Mouse (Mus musculus) erythroid progenitor cell, adult 5-6 weeks (primary cell): ENCODE results near the gene Ppp1r12b. TPM values are rescaled to one million over a fixed set of nuclear protein-coding genes. Genes with fewer than 3 reads are reported as not detected.

ENCODE experiments used
- ATAC-seq: replicated peaks from 2 replicates; pipeline ENCODE4 v1.8.0; 2016; ENCODE audit warnings: moderate number of reproducible peaks, mild to moderate bottlenecking, moderate TSS enrichment, inconsistent platforms; ENCODE audit not compliant: poor library complexity, low FRiP score, severe bottlenecking
- total RNA-seq, 2 experiments: library from RNA; stranded (forward) in 1 of 2; stranded (reverse) in 1 of 2; fragments of 150-400 nt in 1 of 2; fragments of 186-747, 209-891 nt in 1 of 2; gene quantifications; 2 replicates each; pipeline versions ENCODE4 v1.2.3 to v1.2.4; 2015 to 2017; ENCODE audit warnings: low replicate concordance in 2 of 2

Gene Ppp1r12b
- 8.0 and 9.0 TPM in 2 replicates for total RNA-seq (2015; ENCODE audit: low replicate concordance)
- total RNA-seq (2017; ENCODE audit: low replicate concordance) = 17.3 and 26.2 TPM in 2 replicates

- ATAC-seq = peak; percentile 99
These were observed at the start of gene Ppp1r12b for GRCm38 (mm10) chr1:134955637-134956176. Gene Ppp1r12b (minus strand): TSS chr1:134955942.

GRCm38 (mm10) chr1:135003346-135003745 lies 47.6 kb upstream of the Ppp1r12b start:
- ATAC-seq = no peak

- no peak for ATAC-seq
These were observed 44.8 kb upstream of the Ppp1r12b start for GRCm38 (mm10) chr1:135000527-135000926.

GRCm38 (mm10) chr1:134998231-134998630 lies 42.5 kb upstream of the Ppp1r12b start:
- no peak for ATAC-seq

GRCm38 (mm10) chr1:134997568-134997967 lies 41.8 kb upstream of the Ppp1r12b start:
- ATAC-seq = no peak

- no peak for ATAC-seq
These were observed 40.7 kb upstream of the Ppp1r12b start for GRCm38 (mm10) chr1:134996471-134996870.

- no peak for ATAC-seq
These were observed 40.2 kb upstream of the Ppp1r12b start for GRCm38 (mm10) chr1:134995954-134996353.

- no peak for ATAC-seq
These were observed 39.7 kb upstream of the Ppp1r12b start for GRCm38 (mm10) chr1:134995437-134995836.

- ATAC-seq = no peak
These were observed 39.0 kb upstream of the Ppp1r12b start for GRCm38 (mm10) chr1:134994739-134995138.

- ATAC-seq = no peak
These were observed 36.4 kb upstream of the Ppp1r12b start for GRCm38 (mm10) chr1:134992046-134992645.

GRCm38 (mm10) chr1:134989372-134989771 lies 33.6 kb upstream of the Ppp1r12b start:
- ATAC-seq = no peak

GRCm38 (mm10) chr1:134987962-134988341 lies 32.2 kb upstream of the Ppp1r12b start:
- ATAC-seq = no peak

- ATAC-seq = no peak
These were observed 31.6 kb upstream of the Ppp1r12b start for GRCm38 (mm10) chr1:134987173-134987961.

GRCm38 (mm10) chr1:134972920-134973319 lies 17.2 kb upstream of the Ppp1r12b start:
- ATAC-seq = no peak

GRCm38 (mm10) chr1:134965430-134965829 lies 9.7 kb upstream of the Ppp1r12b start:
- no peak for ATAC-seq

GRCm38 (mm10) chr1:134962821-134963220 lies 7.1 kb upstream of the Ppp1r12b start:
- peak; percentile 73 for ATAC-seq

- peak; percentile 96 for ATAC-seq
These were observed 6.5 kb upstream of the Ppp1r12b start, which contains the start of gene Ube2t for GRCm38 (mm10) chr1:134962053-134962803. Gene Ube2t (plus strand): TSS chr1:134962565.

- ATAC-seq = no peak
These were observed 4.9 kb upstream of the Ppp1r12b start for GRCm38 (mm10) chr1:134960634-134961033.

- no peak for ATAC-seq
These were observed 599 bp downstream of the Ppp1r12b start for GRCm38 (mm10) chr1:134955050-134955636.

GRCm38 (mm10) chr1:134949946-134950345 lies 5.8 kb downstream of the Ppp1r12b start:
- no peak for ATAC-seq
